Mouse (Mus musculus) megakaryocyte, embryonic 14.5 days (primary cell): ENCODE results near the gene Gpr19.

Experiments
- FLI1 ChIP-seq: IDR thresholded peaks from 2 replicates; pipeline ENCODE4 v1.6.1; 2012; ENCODE audit warnings: low read length, inconsistent platforms, mixed read lengths
- GATA1 ChIP-seq: IDR thresholded peaks from 3 replicates; pipeline ENCODE4 v1.6.1; 2012; ENCODE audit warnings: mixed read lengths, low read length, inconsistent platforms, borderline replicate concordance

DNA sequence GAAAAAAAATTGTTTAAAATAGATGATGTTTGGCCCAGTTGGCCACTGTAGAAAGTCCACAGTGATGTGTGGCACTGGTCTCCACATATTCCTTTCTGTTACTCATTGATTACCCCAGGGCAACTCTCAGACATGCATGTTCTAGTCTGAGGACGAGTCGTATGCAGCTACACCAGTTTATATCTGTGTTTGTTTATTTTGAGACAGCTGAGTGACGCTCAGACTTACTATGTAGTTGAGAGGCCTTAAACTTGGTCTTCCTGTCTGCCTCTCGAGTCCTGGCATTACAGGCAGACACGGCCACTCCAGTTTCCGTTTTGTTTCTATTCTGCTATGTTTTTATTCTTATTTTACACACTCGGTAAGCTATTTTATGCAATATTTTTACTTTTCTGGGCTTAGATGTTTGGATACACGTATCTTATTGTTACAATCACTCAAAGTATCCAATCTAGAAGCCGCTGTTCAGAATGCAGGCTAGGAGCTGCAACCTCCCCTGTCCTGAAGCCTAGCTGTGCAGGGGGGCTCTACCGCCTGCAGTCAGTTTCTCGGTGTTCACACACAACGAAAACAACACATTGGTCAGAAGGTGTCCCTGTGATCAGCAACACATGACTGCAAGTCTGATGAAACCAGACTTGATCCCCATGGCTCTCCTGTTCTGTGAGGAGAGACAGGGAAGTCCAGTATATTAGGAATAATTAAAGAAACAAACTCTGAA, 34.3 kb upstream of the Gpr19 start:
- TF ChIP-seq GATA1 (no peak), FLI1 (no peak)
